Mouse (Mus musculus): Measurements from ENCODE around the gene Cdh23.

Cdh23 gene

DNA sequence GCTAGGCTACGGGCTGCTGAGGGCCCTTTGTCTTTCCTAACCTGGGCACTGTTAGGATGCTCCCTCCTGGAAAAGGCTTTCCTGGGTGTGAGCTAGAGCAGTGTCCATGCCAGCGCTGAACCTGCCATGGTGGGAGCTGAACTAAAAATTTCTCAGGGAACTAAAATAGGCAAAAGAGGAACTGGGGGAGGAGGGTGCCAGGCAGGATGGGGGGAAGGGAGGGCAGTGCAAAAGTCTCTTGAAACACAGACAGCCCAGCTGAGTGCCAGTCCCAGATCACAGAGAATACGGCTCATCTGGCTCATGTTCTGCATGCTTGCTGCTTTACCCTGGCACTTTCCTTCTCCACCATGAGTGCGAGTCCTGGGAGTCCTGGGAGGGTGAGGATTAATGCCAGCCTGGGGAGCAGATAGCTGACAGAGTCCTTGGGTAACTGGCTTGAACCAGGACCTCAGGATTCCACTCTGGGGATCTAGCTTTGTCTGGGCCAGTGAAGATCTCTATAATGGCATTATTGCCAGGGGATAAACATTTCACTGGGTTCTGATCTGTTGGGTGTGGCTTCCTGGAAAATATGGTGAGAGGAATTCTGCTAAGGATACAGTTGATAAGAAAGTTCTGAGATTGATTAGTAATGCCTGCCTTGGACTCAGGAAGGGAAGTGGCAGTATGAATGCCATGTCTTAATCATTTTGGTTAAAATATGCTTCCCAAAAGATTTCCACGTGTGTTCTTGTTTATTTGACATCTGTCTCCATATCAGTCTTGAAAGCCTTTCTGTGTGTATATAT is 324.5 kb downstream of the Cdh23 start:
- intact Hi-C loops (cut with DNase I) = no loop called here

- intact Hi-C loops (cut with DNase I) = no loop called here
Observed at GRCm38 (mm10) chr10:60370601-60371061, 325.7 kb downstream of the Cdh23 start.

- intact Hi-C loops (cut with DNase I) = no loop called here
Observed at GRCm38 (mm10) chr10:60370098-60370497, 326.2 kb downstream of the Cdh23 start.

GRCm38 (mm10) chr10:60369405-60369804 is 326.9 kb downstream of the Cdh23 start:
- intact Hi-C loops (cut with DNase I) = no loop called here

GRCm38 (mm10) chr10:60367904-60368303 is 328.4 kb downstream of the Cdh23 start:
- intact Hi-C loops (cut with DNase I) = no loop called here

GRCm38 (mm10) chr10:60367145-60367544 is 329.1 kb downstream of the Cdh23 start:
- intact Hi-C loops (cut with DNase I) = no loop called here

DNA sequence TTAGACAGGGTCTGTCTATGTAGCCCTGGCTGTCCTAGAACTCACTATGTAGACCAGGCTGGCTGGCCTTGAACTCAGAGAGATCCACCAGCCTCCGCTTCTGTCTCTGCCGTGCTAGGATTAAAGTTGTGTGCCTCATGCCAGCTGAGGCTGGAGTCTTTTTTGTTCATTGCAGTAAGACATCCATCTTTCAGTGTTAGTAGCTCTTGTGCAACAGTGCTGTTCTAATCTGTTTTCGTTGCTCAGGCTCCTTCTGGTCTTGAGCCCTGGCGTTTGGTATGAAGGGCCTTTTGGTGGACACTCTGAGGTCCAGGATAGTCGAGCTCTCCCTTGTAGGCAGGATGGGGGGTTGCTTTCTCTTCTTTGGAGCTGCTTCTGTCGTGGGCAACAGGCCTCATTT is 332.9 kb downstream of the Cdh23 start:
- intact Hi-C loops (cut with DNase I) = no loop called here

GRCm38 (mm10) chr10:60362310-60362628 is 334.0 kb downstream of the Cdh23 start:
- intact Hi-C loops (cut with DNase I) = no loop called here

DNA sequence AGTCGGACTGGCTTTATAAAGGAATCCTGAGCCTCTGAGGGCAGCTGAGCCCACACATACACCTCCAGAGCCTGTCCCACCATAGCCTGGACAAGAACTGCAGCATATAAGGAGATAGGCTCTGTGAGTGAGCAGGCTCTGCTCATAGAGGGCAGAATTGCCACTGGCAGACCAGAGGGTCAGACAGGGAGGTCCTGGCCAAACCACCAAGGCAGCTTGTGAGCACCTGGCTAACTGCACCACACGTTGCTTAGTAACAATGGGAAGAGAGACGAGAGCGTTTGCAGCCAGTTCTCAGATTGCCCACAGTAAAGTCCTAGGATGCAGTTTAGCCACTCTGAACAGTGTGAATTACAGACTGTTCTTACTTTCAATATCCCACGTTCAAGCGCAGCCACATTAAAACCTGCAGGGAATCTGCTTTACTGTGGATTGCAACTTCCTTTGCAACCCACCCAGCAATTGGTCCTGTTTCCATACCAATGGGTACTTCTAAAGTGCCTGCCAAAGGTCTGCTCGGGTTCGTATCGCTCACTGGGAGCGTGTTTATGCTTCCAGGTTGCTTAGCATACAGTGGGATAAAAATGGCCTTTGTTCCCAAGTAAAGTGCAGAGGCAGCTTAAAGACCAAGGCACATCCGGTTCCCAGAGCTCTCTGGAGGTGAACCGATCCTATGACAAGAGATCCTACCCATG is 334.5 kb downstream of the Cdh23 start:
- intact Hi-C loops (cut with DNase I) = no loop called here

DNA sequence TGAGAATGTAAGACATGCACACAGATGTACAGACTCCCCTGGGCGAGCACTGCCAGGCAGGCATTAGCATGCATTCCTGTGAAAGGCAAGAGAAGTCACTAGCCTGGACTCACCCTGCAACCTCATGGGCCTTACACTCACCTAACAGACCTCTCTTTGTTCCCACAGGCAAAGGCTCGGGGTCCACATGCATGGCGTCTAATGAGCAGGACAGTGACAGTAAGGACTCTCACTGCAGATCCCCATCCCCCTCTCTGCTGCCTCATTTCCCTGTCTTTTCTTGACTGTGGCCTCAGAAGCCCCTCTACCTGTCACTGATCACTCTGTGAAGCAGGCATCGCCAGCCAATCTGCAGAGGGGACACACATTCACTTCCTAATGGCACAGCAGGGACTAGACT is 337.5 kb downstream of the Cdh23 start:
- intact Hi-C loops (cut with DNase I) = no loop called here

DNA sequence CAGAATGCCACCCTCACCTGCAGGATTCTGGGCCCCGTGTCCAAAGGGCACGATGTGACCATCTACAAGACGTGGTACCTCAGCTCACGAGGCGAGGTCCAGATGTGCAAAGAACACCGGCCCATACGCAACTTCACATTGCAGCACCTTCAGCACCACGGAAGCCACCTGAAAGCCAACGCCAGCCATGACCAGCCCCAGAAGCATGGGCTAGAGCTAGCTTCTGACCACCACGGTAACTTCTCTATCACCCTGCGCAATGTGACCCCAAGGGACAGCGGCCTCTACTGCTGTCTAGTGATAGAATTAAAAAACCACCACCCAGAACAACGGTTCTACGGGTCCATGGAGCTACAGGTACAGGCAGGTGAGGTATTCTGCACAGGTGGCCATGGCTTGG is 338.4 kb downstream of the Cdh23 start:
- intact Hi-C loops (cut with DNase I) = no loop called here

DNA sequence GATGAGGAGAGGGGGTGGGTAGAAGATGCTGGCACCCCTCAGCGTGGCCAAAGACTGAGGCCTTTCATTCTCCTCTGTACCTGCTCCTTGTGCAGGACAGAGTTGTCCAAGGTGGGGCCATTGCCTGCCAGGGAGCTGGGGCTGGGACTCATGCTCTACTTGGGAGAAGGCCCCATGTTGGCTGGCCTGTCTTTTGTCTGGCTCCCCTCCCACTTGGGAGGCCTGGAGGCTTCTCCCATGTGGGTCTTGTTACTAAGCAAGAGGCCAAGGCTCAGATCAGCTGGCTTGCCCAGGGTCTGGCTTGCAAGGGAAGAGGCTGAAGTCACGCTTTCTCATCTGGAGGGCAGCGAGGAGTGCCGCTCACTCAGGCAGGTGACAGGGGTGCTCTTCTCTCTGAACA is 338.8 kb downstream of the Cdh23 start:
- intact Hi-C loops (cut with DNase I) = no loop called here

DNA sequence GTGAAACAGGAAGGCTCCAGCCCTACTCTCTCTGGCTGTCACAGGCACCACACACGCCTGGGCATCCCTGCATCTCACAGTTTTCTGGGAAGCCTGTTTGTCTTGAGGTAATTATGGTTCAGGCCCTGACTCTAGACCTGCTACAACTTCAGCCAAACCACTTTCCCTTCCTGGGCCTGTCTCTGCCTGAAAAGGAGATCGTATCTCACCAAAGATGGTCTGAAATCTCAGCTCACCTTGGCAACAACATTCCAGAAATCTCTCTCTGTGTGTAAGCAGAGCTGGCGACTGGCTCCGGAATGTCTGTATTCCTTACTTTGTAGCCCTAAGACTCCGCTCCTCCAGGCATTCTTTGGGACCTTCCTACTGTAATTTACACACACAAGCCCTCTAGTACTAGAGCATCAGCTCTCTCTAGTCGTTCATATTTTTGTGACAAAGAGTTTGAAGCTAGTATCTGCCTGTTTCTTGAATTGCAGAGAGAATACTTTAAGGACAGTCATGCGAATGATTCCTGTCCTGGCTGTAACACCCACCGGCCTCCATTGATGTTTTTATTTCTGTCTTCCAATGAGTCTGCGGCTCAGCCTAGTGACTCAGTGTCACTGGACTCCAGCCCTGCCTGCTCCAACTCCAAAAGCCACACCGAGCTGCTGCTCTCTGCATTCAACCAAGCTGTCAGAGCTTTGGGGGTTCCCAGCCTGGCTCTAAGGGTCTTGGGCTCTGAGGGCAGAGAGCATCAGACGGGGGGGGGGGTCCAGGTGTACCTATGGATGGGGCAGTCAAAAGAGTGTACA is 341.2 kb downstream of the Cdh23 start:
- intact Hi-C loops (cut with DNase I) = no loop called here

DNA sequence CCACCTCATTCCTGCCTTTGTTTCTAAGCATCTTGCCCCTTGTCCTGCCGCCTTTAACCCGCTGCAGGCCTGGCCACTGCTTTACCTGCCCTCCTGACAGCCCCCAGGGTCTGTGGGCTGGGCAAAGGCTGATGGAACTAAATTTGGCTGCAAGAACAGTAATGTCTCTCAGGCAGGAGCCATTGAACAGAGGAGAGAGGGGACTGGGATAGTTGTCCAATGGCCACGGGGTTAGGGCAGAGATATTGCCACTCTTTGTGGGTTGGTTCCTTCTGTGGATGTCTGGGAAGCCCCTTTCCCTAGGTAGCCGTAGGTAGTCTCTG is 342.3 kb downstream of the Cdh23 start:
- intact Hi-C loops (cut with DNase I) = no loop called here

GRCm38 (mm10) chr10:60353241-60354002 is 342.9 kb downstream of the Cdh23 start:
- intact Hi-C loops (cut with DNase I) = no loop called here

DNA sequence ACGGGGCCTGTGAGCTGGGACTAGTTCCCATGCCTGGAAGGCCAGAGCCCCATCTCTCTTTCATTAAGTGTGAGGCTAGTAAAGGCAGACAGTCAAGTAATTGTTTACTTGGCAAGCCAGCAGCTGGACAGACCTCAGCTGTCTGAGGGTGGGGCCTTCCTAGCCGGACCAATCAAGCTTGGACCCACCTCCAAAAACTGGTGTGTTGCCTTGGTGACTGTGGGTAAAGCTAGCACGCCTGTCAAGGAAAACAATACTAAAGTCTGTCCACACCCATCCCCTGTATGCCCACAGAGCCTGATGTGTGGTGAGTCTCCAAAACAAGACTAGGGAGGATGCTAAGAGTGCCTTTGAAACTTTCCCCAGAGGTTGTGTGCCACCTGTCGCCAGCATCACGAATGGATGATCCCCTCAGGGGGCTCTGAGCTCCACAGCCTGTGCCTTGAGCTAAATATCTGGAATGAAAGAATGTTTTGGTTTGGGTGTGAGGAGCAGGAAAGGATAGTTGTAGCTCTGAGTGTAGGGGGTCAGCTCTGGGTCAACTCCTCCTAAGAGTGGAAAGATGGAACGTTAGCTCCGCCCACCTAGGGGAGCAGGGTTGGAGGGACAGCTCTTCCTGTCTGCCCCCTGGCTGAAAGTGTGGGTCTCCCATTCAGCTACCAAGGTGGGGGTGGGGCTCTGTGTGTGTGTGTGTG is 344.4 kb downstream of the Cdh23 start:
- intact Hi-C loops (cut with DNase I) = no loop called here

GRCm38 (mm10) chr10:60351248-60351647 is 345.0 kb downstream of the Cdh23 start:
- intact Hi-C loops (cut with DNase I) = no loop called here

GRCm38 (mm10) chr10:60350805-60351167 is 345.5 kb downstream of the Cdh23 start:
- intact Hi-C loops (cut with DNase I) = no loop called here

DNA sequence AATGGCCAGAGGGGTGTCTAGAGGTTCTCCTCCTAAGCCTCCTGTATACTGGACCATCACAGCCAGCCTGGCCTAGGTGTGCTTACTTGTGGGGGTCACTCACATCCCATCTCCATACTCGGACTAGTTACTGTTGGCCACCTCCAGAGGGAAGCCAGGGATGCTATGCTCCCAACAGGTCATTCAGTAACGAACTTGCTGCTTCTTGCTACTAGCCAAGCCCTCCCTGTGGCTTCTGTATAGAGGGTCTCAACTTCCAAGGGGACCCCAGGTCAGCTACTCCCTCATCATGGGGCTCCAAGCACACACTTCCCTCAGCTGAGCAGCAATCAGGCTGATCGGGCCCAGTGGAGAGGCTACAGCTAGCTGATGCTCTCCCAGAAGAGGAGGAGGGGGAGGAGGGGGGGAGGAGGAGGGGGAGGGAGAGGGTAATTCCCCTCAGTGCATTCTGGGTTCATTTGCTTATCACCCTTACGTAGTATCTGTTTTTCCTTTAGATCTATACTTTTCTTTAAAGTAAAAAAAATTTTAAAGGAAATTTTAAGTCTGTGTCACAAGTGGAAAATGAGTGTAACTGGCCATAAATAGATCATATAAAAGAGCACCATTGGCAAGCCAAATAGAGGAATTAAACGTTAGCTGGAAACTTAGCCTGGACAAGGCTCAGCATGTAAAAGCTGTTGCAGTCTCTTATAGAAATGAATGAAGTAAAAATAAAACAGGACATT is 346.0 kb downstream of the Cdh23 start:
- intact Hi-C loops (cut with DNase I) = no loop called here

DNA sequence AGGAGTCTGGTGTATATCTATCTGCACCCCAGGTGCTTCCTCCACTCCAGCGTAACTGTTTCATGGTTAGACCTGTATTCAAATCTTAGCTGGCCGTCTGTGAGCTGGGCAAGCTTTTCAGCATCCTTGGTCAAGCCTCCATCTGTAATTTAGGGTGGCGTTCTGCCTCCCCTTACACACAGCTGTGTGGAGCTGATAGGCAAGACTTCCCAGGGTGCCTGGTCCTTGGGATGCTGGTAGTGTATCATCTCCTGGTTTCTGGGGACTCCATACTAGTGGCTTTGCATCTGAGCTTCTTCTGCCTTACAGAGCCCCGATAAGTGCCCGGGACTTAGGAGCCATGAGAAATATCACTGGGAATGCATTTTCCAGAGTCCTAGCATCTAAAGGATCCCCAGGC is 346.6 kb downstream of the Cdh23 start:
- intact Hi-C loops (cut with DNase I) = no loop called here
